Mouse (Mus musculus) ES-Bruce4 (cell line): ENCODE results near the gene Ap3m1. TPM values are rescaled to one million over a fixed set of nuclear protein-coding genes. Genes with fewer than 3 reads are reported as not detected.

Experiments used
- H3K27ac ChIP-seq: 2 replicates; pipeline ENCODE4 v1.5.1; 2012; ENCODE audit warnings: low read length, inconsistent platforms; ENCODE audit not compliant: insufficient read depth
- H3K27me3 ChIP-seq: 2 replicates; pipeline ENCODE4 v1.6.1; 2012; ENCODE audit warnings: mild to moderate bottlenecking, low read length, inconsistent platforms; ENCODE audit not compliant: control insufficient read depth, poor library complexity, insufficient read depth, severe bottlenecking
- H3K36me3 ChIP-seq: 2 replicates; pipeline ENCODE4 v1.6.1; 2012; ENCODE audit warnings: inconsistent platforms, mild to moderate bottlenecking, low read length, moderate library complexity; ENCODE audit not compliant: control insufficient read depth, poor library complexity, insufficient read depth, severe bottlenecking
- H3K4me1 ChIP-seq: one replicate; pipeline ENCODE4 v1.8.1; 2011; ENCODE audit warnings: low read length; ENCODE audit not compliant: control insufficient read depth, insufficient read depth
- H3K4me3 ChIP-seq: 2 replicates; pipeline ENCODE4 v1.5.1; 2011; ENCODE audit warnings: low read depth, mild to moderate bottlenecking, low read length
- H3K9ac ChIP-seq: 2 replicates; pipeline ENCODE4 v1.6.1; 2012; ENCODE audit warnings: low read depth, mild to moderate bottlenecking, inconsistent platforms; ENCODE audit not compliant: poor library complexity, severe bottlenecking
- H3K9me3 ChIP-seq: replicated peaks from 2 replicates; pipeline ENCODE4 v1.6.1; 2012; ENCODE audit warnings: mild to moderate bottlenecking, low read length, inconsistent platforms; ENCODE audit not compliant: control insufficient read depth, poor library complexity, insufficient read depth, severe bottlenecking
- CTCF ChIP-seq: IDR thresholded peaks from one replicate; pipeline ENCODE4 v1.8.1; 2011; ENCODE audit warnings: low read depth, low read length
- EP300 ChIP-seq: IDR thresholded peaks from 2 replicates; pipeline ENCODE4 v1.6.1; 2011; ENCODE audit warnings: low read depth, low read length; ENCODE audit not compliant: insufficient read depth
- POLR2A ChIP-seq: IDR thresholded peaks from one replicate; pipeline ENCODE4 v1.8.1; 2011; ENCODE audit warnings: low read length; ENCODE audit not compliant: insufficient read depth
- polyA plus RNA-seq: library from polyadenylated mRNA; stranded (reverse); fragments of >200 nt; gene quantifications from 2 replicates; pipeline ENCODE4 v1.2.4, GENCODE M21; 2011; ENCODE audit warnings: low read depth; ENCODE audit not compliant: missing spikeins, insufficient read depth, insufficient read length

Ap3m1 gene
- polyA plus RNA-seq, 1 experiment: 103 TPM

DNA sequence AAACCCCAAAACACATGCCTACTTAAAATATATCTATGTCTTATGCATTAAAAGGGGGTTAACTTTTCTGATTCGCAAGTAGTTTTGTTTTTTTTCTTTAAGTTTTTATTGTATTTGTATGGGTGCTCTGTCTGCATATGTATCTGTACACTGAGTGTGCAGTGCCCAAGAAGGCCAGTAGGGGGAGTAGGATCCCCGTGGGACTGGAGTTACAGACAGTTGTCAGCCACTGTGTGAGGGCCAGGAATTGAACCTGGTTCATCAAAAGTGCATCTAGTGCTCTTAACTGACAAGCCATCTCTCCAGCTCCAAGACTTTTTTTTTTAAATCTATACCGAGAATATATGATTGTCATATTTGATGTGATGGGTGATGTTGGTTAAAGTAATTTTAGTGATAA lies 1.6 kb downstream of the Ap3m1 start:
- Histone ChIP-seq H3K27ac (no peak overlapping the region), H3K4me1 (no peaks in the 10 kb centered on the region), H3K9me3 (no peaks in the 10 kb centered on the region), H3K4me3 (no peak overlapping the region), H3K36me3 (peaks cover 2% of the 10 kb centered on the region), H3K9ac (no peak overlapping the region), H3K27me3 (no peaks in the 10 kb centered on the region)
- peak; percentile 46 for TF ChIP-seq CTCF
- TF ChIP-seq POLR2A: no peak
- TF ChIP-seq EP300: no peak

DNA sequence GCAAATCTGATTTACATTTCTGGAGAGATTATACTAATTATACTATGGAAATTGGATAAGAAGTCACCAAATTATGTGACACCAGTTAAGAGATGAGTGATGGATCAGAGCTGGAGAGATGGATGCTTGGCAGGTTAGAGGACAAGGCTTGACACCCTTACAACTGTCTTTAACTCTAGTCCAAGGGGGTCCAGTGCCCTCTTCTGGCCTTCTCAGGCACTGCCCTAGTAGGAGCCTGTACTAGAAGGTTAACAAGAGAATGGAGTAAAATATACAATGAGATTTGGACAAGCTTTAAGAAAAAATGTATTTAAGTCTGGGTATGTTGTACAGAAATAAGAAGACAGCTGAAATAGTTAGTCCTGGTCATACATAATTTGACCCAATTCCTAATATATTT lies 3.4 kb downstream of the Ap3m1 start:
- TF ChIP-seq POLR2A (no peak), EP300 (no peak), CTCF (peak; percentile 76)
- no peaks in the 10 kb centered on the region for H3K9me3 ChIP-seq
- no peaks in the 10 kb centered on the region for H3K4me1 ChIP-seq
- H3K9ac ChIP-seq: no peak overlapping the region
- no peak overlapping the region for H3K27ac ChIP-seq
- H3K27me3 ChIP-seq: no peaks in the 10 kb centered on the region
- H3K4me3 ChIP-seq: no peak overlapping the region
- no peaks in the 10 kb centered on the region; the same call in 1 of the 2 replicates for H3K36me3 ChIP-seq

DNA sequence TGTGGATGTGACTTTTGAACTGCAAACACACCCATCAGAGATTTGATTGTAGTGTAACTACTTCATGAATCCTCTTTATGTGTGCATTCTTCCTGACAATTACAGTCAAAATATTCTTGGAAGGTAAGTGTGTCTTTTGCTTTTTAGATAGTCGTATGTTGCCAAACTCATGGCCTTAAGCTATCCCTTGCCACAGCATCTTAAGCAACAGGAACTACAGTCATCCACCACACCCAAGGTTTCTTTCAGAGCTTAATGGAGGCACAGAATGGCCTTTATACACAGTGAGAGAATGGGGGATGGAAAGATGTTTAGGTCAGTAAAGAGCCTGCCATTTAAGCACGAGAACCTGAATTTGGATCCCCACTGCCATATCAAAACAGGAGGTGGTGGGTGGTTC lies 4.5 kb downstream of the Ap3m1 start:
- H3K9ac ChIP-seq: no peak overlapping the region
- H3K4me1 ChIP-seq: no peaks in the 10 kb centered on the region
- H3K27me3 ChIP-seq: no peaks in the 10 kb centered on the region
- H3K27ac ChIP-seq: no peak overlapping the region
- H3K9me3 ChIP-seq: no peaks in the 10 kb centered on the region
- H3K4me3 ChIP-seq: no peak overlapping the region
- H3K36me3 ChIP-seq: no peaks in the 10 kb centered on the region; the same call in 1 of the 2 replicates
- TF ChIP-seq CTCF (no peak), POLR2A (no peak), EP300 (no peak)

DNA sequence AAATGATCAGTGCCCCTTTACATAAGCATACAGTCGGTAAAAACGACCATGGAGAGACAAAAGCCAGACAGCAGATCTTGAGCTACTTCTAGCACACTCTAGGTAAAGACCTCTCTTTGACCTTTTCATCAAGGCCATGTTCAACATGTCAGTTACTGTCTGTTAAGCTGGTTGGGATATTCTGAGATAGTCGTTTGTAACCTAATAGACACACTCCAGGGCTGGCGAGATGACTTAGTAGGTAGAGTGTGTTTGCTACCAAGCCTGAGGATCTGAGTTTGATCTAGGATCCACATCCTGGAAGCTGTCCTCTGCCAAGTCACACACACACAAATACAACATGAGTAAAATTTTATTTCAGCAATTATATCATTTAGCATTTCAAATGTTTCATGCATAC lies 12.7 kb downstream of the Ap3m1 start:
- TF ChIP-seq POLR2A: no peak
- TF ChIP-seq EP300: no peak
- TF ChIP-seq CTCF: no peak
- no peaks in the 10 kb centered on the region for H3K4me1 ChIP-seq
- H3K27ac ChIP-seq: no peak overlapping the region
- H3K27me3 ChIP-seq: no peaks in the 10 kb centered on the region
- no peaks in the 10 kb centered on the region for H3K9me3 ChIP-seq
- peaks cover 21% of the 10 kb centered on the region for H3K36me3 ChIP-seq
- H3K4me3 ChIP-seq: no peak overlapping the region
- no peak overlapping the region for H3K9ac ChIP-seq

DNA sequence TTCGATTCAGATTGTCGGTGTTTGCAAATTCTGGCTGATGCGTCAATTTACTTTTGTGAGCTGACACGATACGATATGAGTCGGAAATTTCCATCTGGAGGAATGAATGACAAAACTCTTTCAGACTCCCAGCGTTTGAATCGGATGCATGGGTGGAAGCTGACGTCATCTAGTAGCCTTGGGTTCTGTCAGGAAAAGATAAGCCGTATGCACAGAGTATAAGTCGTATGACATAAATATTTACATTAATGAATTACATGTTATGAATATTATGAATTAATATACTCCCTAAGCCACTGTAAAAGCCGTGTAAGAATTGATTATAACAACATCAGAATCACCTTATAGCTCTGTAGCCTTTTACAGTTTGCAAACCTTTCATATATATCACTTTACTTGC lies 13.2 kb downstream of the Ap3m1 start:
- no peak overlapping the region for H3K27ac ChIP-seq
- H3K9me3 ChIP-seq: no peaks in the 10 kb centered on the region
- peaks cover 25% of the 10 kb centered on the region for H3K36me3 ChIP-seq
- H3K9ac ChIP-seq: no peak overlapping the region
- no peaks in the 10 kb centered on the region for H3K27me3 ChIP-seq
- TF ChIP-seq EP300 (no peak), POLR2A (no peak), CTCF (no peak)
- H3K4me3 ChIP-seq: no peak overlapping the region
- no peaks in the 10 kb centered on the region for H3K4me1 ChIP-seq

DNA sequence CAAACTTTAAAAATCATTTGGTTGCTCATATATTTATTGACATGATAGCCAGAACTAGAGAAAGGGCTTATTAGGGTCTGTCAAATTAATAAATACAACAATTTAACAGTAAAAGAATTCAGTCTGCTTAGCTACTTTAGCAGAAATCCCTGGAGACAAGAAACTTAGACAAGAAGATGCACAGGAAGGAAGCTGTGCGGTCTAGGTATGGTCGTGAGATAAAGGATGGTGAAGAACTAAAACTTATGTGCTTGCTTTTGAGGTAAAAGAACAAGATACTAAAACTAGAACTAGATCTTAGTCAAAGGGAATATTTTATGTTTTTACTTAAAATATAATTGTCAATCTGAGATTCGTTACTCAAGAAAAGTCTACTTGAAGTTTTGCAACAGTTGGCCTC lies 17.5 kb downstream of the Ap3m1 start:
- TF ChIP-seq CTCF (no peak), POLR2A (no peak), EP300 (no peak)
- Histone ChIP-seq H3K9me3 (no peaks in the 10 kb centered on the region), H3K36me3 (peaks cover 35% of the 10 kb centered on the region), H3K27ac (no peak overlapping the region), H3K4me3 (no peak overlapping the region), H3K4me1 (no peaks in the 10 kb centered on the region), H3K9ac (no peak overlapping the region), H3K27me3 (no peaks in the 10 kb centered on the region)
